Mouse (Mus musculus) CH12.LX (cell line): ENCODE data around the gene Zfp385c.

Source experiments
- CHD2 ChIP-seq: IDR thresholded peaks from 2 replicates; pipeline ENCODE4 v1.6.1; 2011; ENCODE audit warnings: low read length, improper control_type of control experiment
- E2F4 ChIP-seq: IDR thresholded peaks from 2 replicates; pipeline ENCODE4 v1.6.1; 2011; ENCODE audit warnings: low read depth, low read length, improper control_type of control experiment; ENCODE audit not compliant: insufficient replicate concordance
- EP300 ChIP-seq: IDR thresholded peaks from 2 replicates; pipeline ENCODE4 v1.6.1; 2011; ENCODE audit warnings: low read length, improper control_type of control experiment

- peak; percentile 60 for TF ChIP-seq CHD2
- TF ChIP-seq EP300 = no peak
- no peak for TF ChIP-seq E2F4
Measured at GRCm38 (mm10) chr11:100703851-100704531, 11.7 kb upstream of the Zfp385c start, which contains the start of gene Dhx58.
